In genomic region chr13:100553042-100553437, GRCm38 (mm10) we compare ENCODE assay signal across 8 mouse cellular contexts. TPM values are rescaled to one million over a fixed set of nuclear protein-coding genes. Genes with fewer than 3 reads are reported as not detected.
DNase-seq lines count a peak whose midpoint lies in the region; ATAC-seq and TF ChIP-seq lines count a peak whose summit lies in the region.

No protein-coding gene starts in this region.

- H3K36me3 ChIP-seq in kidney, adult 2 months (ENCODE audit: control insufficient read depth, insufficient read depth, low read length): no peaks in the 10 kb centered on the region
- H3K36me3 ChIP-seq in midbrain, embryonic 11.5 days (ENCODE audit: control insufficient read depth, insufficient read depth, low read length): no peaks in the 10 kb centered on the region

- H3K4me1 ChIP-seq in kidney, adult 2 months (ENCODE audit: control insufficient read depth, insufficient read depth, low read length): peaks cover 4% of the 10 kb centered on the region; the same call in 1 of the 2 replicates
- peaks cover 7% of the 10 kb centered on the region for H3K4me1 ChIP-seq in midbrain, embryonic 11.5 days (ENCODE audit: control insufficient read depth, insufficient read depth, low read length)

- WGBS in kidney, adult 2 months: 4% methylated on average over 12 of the region's 12 CpGs
- 5% methylated on average over 12 of the region's 12 CpGs for WGBS in midbrain, embryonic 11.5 days

- TF ChIP-seq POLR2A in kidney, adult 2 months (IDR thresholded peaks at IDR 0.05; ENCODE audit: low read depth, low read length): no peak

- no peaks in the 10 kb centered on the region for H3K27me3 ChIP-seq in kidney, adult 2 months (replicated peaks; ENCODE audit: control insufficient read depth, insufficient read depth, low read length)
- peaks cover 36% of the 10 kb centered on the region for H3K27me3 ChIP-seq in midbrain, embryonic 11.5 days (ENCODE audit: control insufficient read depth, insufficient read depth, low read length)

- peak overlapping the region; percentile 98 for H3K4me2 ChIP-seq in midbrain, embryonic 11.5 days

- no peaks in the 10 kb centered on the region for H3K9me3 ChIP-seq in midbrain, embryonic 11.5 days (ENCODE audit: control insufficient read depth, low read length)

- no peak overlapping the region; the same call in 1 of the 2 replicates for H3K9ac ChIP-seq in midbrain, embryonic 11.5 days (ENCODE audit: low read length)

- H3K27ac ChIP-seq in kidney, adult 2 months (ENCODE audit: insufficient read depth, low read depth, low read length): peak overlapping the region; percentile 49
- H3K27ac ChIP-seq in midbrain, embryonic 11.5 days (ENCODE audit: low read depth, low read length): no peak overlapping the region

- no peak for DNase-seq in kidney, adult 2 months
- no peak for DNase-seq in kidney, postnatal 25 days
- peak; percentile 27 for DNase-seq in brain, adult 2 months (ENCODE audit: low read depth, low spot score)
- DNase-seq in forelimb bud, embryonic 11.5 days (ENCODE audit: low read depth, low spot score): peak; percentile 21
- no peak for DNase-seq in midbrain, embryonic 11.5 days (ENCODE audit: low spot score, missing footprints)
- no peak for DNase-seq in urinary bladder, postnatal 4 days (ENCODE audit: low spot score in 2 of 2)

- H3K4me3 ChIP-seq in kidney, adult 2 months (ENCODE audit: insufficient read depth, low read depth, low read length): peak overlapping the region; percentile 64
- peak overlapping the region; percentile 52 for H3K4me3 ChIP-seq in midbrain, embryonic 11.5 days (ENCODE audit: low read depth, low read length)

- no peak; the same call in 1 of the 2 replicates for ATAC-seq in midbrain, embryonic 11.5 days (ENCODE audit: low FRiP score)
- ATAC-seq in activated CD4-positive, CD25-positive, alpha-beta regulatory T cell, adult 4 months: no peak
- ATAC-seq in erythroid progenitor cell, adult 5-6 weeks (replicated peaks; ENCODE audit: low FRiP score, poor library complexity, severe bottlenecking): no peak

- TF ChIP-seq CTCF in kidney, adult 2 months (conservative IDR thresholded peaks at IDR 0.05; ENCODE audit: insufficient read depth, insufficient read length, low read depth, low read length): no peak

RNA-seq across cellular contexts. Expression of gene Ocln, which starts 0.5 kb away (rescaled TPM):
- 10.5 and 11.0 TPM in 2 replicates for polyA plus RNA-seq in kidney, adult 2 months (2012; rRNA removed)
- 1.5 and 2.1 TPM in 2 replicates for polyA plus RNA-seq in midbrain, embryonic 11.5 days (2014; fragmentation: Nextera tagmentation; extraction: Ambion mirVana)
- polyA plus RNA-seq in activated CD4-positive, CD25-positive, alpha-beta regulatory T cell, adult 4 months (2017; shearing (Covaris generic)): under 1 TPM; 0.22 to 0.59 TPM
- total RNA-seq in erythroid progenitor cell, adult 5-6 weeks (2015; ENCODE audit: low replicate concordance): not detected in 2 replicates
- not detected in 2 replicates for total RNA-seq in erythroid progenitor cell, adult 5-6 weeks (2017; ENCODE audit: low replicate concordance)

Comparison
In these comparisons a context has a peak if more than half of its experiments do, and no peak if none do; other contexts are left out.
1. DNase-seq: peak in brain, adult 2 months (single experiment) and forelimb bud, embryonic 11.5 days (single experiment); none in kidney, adult 2 months (single experiment), kidney, postnatal 25 days (0 of 2), midbrain, embryonic 11.5 days (single experiment) and urinary bladder, postnatal 4 days (0 of 2).